Mouse (Mus musculus) thymus, postnatal 14 days (tissue): Measurements from ENCODE around the gene Fcgr4.
A peak's percentile ranks its signal among the peaks of the same experiment; 100 is the strongest.
"Not testable (repeated sequence)": the region's sequence is repeated elsewhere in the genome, so short reads cannot be mapped to it uniquely, and the experiment has no call there.

Source experiments
- DNase-seq: peaks from one replicate; pipeline ENCODE4 v3.0.0; 2021

The Fcgr4 gene

DNA sequence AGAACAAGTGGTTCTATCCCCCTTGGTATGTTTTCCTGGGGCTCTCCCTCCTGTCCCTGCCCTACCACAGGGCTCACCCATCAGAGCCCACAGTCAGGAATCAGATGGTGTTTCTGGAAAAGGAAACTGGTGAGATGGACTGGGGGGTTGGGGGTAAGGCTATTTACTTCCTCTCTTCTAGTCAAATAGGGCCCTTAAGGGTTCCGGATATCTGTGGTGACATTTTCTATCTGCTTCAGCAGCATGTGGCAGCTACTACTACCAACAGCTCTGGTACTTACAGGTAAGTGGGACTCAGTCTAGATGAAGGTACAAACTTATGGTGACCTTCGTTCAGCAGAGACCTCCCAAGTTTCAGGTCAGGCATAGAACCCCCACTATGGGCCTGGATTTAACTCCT, at the start of gene Fcgr4:
TSS of gene Fcgr4 (plus strand) at position 184 of the 400 bp plus-strand sequence.
- DNase-seq, result no peak

DNA sequence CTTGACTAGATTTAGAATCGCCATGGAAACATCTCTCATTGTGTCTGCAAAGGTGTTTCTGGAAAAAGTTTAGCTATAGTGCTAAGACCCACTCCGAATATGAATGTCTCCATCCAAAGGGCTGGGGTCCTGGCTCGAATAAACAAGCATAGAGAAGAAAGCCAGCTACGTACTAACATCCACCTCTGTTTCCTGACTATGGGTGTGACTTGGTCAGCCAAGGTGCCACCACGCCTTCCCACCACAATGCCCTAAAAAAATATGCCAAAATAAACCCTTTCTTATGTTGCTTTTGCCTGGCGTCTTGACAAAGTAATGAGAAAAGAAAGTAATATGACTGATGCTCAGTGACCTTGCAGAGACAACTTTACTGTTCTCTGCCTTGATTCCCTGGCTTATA, 46.2 kb upstream of the Fcgr4 start:
- DNase-seq, result no peak

DNA sequence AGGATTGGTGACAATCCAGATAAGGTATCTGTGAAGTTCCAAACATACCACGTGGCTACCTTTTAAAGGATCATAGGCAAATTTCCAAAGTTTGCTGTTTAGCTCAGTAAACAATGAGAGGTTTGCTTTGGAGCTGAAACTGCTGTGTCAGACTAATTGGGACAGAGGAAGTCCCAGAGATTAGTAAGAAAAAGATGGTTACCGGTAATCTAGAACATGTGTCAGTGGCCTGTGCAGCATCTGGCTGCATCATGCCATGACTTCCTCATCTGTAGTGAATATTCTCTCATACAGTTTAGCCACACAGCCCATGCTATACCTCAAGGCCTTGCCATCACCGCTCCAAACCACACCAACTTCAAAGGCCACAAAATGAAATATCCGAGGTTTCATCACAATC, 45.8 kb upstream of the Fcgr4 start:
- DNase-seq, result no peak

DNA sequence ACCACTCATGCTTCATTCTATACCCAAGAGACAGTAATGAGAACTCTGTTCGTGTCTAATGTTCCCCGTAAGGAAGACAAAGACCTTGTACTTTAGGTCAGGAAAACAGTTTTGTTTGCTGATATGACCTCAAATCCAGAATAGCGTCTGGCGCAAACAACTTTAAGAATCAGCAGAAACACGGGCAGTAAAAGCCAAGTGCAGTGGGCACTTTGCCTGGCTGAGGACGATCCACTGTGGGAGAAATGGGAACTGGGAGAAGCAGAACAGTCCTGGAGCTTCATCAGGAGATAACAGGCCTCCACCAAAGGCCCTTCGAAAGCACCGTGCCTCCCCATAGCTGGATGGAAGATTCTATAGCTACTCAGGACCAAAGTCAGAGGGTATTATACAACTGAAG, 44.5 kb upstream of the Fcgr4 start:
- DNase-seq, result no peak

DNA sequence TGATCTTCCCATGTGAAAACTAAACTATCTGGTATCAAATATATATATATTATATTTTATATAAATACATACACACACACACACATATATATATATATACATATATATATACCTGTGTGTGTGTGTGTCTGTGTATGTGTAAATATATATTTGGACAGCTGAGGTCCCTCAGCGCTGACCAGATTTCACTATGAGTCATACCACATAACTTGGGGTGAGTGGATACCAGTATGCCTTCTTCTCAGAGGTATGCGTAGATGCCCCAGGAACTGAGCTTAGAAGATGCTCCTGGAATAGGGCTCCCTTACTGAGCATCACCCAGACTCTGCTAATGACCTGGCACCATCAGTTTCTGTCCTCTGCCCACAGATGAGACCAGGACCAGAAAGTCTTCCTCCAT, 44.0 kb upstream of the Fcgr4 start:
- no peak for DNase-seq

DNA sequence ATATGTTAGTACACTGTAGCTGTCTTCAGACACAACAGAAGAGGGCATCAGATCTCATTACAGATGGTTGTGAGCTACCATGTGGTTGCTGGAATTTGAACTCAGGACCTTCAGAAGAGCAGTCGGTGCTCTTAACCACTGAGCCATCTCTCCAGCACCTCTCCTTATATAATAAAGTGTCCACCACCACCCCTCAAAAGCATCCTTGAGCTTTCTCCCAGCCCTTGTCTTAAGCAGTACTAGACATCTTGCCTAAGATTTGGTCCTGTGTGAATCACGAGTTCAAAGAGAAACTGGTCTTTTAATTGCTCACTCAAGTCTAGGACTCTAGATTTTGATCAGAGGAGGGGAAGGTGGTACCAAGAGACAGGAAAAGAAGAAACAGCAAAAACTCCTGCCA, 43.4 kb upstream of the Fcgr4 start:
- DNase-seq, result not testable (repeated sequence)

- DNase-seq, result no peak
These were observed 43.0 kb upstream of the Fcgr4 start for GRCm38 (mm10) chr1:170975751-170976161.

DNA sequence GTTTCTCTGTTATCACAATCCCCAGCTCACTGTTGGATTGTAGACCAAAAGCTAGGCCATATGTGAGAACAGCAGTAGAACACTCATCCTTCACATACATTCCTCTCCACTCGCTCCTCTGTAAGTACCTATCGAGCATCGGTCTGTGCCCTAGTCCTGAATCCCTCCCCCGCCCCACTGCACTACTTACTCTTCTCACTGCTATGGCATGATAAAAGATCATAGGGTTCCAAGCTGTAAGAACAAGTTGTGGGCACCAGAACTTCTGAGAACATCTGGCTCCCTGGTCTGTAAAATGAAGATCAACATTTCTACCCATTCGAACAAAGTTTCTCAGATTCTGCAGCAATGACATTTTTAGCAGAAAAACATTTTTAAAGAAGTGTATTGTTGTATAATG, 42.3 kb upstream of the Fcgr4 start, which contains the start of gene Fcgr2b:
TSS of gene Fcgr2b (minus strand) at position 101 of the 400 bp plus-strand sequence.
- DNase-seq, result no peak

- DNase-seq, result no peak
These were observed 40.1 kb upstream of the Fcgr4 start for GRCm38 (mm10) chr1:170978601-170979000.

DNA sequence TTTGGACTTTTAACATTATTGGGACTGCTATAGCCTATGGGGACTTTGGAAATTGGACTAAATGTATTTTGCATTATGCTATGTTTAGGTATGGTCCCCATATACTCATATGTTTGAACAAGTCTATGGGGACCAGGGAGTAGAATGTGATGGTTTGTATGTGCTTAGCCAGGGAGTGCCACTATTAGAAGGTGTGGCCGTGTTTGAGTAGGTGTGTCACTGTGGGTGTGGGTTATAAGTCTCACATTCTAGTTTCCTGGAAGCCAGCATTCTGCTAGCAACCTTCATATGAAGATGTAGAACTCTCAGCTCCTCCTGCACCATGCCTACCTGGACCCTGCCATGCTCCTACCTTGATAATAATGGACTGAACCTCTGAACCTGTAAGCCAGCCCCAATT, 37.0 kb upstream of the Fcgr4 start:
- not testable (repeated sequence) for DNase-seq

GRCm38 (mm10) chr1:170982301-170982700, 36.4 kb upstream of the Fcgr4 start:
- DNase-seq, result no peak

DNA sequence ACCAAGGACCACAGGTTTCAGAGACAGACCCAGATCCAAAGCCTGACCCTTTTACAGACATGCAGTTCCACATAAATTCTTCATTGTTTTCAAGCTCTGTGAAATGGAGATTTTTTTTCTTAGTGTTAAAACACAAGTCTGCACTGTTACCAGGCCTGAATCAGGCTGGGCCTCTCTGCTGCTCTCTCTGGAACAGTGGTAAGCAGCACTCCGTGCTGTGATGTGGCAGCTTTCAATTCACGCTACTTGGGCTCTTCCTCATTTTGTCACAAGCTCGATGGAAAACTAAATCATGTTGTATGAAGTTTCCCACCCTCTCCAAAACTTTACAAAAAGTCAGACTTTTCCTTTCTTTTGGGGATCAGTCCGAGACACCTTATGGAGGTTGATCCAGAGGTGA, 35.7 kb upstream of the Fcgr4 start:
- no peak for DNase-seq

DNA sequence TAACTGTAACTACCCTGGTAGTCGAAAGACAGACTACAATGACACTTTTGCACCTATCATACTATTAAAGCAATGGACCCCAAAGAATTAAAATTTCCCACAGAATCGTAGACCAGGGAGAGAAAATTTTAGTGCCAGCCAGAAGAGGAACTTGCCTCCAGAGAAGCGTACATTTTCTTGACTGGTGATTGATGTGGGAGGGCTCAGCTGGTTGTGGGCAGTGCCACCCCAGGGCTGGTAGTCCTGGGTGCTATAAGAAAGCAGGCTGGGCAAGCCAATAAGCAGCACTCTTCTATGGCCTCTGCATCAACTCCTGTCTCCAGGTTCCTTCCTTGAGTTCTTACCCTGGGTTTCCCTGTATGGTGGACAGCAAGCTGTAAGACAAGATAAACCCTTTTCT, 33.6 kb upstream of the Fcgr4 start:
- no peak for DNase-seq

DNA sequence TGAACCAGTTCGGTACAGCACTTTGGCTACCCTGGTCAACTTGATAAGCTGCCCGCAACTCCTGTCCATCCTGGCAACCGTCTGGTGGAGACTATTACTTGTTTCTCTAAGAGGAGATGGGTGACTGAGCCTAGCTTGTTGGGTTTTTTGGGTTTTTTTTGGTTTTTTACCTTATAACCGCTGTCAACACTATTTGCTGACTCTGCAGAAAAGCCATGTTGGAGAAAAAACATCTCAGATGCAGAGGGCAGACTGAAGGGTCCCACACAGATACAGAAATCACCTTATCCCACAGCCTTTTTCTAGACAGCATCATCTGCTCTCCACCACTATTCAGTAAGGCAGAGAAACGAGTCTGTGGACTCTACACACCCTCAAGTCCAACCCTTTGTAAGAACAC, 32.9 kb upstream of the Fcgr4 start:
- DNase-seq, result no peak

DNA sequence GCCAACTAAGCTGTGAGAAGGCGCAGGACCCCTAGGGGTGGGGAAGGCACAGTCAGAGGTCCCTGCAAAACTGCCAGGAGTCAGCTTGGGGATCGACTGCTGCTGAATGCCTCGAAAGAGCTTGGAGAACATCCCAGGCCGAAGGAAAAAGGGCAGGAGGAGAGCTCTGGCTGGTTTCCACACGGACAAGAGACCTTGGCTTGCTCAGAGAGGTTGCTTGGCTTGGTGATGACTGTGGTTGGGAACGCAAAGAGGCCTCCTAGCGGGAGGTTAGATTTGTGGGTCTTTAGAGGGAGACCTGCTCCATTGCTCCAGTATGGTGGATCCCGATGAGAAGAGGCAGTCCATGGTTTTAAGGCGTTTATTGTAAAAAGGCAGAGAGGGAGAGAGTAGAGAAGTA, 29.1 kb upstream of the Fcgr4 start:
- DNase-seq, result no peak

GRCm38 (mm10) chr1:170992550-170992949, 26.2 kb upstream of the Fcgr4 start:
- peak; percentile 26 for DNase-seq

- no peak for DNase-seq
These were observed 22.7 kb upstream of the Fcgr4 start for GRCm38 (mm10) chr1:170996034-170996433.

GRCm38 (mm10) chr1:170996753-170997152, 22.0 kb upstream of the Fcgr4 start:
- DNase-seq, result peak; percentile 51

DNA sequence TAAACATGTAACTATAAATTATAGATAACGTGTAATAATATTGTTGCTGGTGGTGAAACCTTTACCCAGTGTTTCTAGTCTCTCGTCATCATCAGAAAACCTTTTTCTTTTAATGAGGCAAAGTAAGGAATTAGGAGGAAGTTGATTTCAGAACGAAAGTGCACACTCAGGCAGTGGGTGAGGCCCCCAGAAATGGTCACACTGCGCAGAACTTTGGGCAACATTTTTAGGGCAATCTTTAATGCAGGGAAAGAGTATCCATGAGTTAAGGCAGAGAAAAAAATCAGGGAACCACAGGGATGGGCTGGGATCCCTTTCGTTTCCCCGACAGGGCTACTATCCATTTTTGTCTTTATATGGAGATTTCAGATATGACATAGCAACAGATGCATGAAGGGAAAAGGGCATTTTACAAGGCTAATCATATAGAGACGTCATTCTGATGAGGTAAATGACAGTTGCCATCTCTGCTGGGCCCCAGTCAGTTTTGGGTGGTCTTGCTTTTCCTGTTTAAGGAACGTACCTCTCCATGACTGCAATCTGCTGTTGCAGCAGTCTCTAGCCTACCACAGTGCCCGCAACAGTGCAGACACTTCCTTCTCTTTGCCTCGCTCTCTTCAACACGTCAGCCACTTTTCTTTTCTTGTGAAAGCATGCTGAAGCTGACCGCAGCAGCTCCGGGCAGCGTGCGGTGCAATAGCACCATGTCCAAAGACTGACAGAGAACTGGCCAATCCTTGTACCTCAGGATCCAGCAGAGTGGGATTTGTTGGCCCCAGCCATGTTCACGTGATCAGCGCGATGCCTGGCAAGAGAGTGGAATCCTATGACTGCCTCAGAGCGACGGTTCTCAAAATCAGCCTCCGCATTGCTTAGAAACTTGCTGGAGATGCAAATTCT, 20.7 kb upstream of the Fcgr4 start:
- peak; percentile 25 for DNase-seq

DNA sequence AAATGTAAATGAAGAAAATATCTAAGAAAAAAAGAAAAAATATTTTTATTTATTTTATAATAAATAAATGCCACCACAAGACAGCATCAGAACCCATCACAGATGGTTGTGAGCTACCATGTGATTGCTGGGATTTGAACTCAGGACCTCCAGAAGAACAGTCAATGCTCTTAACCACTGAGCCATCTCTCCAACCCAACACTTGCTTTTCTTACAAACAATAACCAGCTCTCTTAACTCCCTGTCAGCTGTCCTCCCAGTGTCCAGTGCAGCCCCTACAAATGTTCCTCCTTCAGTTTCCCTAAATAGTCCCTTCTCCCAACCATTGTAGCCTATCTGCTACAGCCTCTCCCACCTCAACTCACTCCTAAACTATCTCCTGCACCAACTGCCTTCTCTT, 18.9 kb upstream of the Fcgr4 start:
- DNase-seq, result no peak

DNA sequence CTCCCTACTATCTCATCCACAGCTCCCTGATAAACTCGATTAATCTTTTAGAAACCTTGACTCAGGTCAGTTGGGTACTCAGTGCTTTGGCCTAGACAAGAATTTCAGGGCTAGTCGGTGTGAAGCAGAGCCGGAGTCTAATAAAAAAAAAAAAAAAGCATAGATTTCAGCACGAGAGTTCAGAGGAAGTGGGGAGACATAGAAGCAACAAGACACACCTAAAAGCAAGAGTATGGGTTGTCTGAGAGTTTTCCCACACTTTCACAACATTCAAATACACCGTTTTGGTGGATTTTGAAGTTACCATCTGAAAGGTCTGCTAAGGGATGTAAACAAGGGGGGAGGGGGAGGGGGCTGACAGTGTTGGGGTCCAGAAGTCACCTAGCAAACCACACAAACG, 13.6 kb upstream of the Fcgr4 start:
- no peak for DNase-seq

DNA sequence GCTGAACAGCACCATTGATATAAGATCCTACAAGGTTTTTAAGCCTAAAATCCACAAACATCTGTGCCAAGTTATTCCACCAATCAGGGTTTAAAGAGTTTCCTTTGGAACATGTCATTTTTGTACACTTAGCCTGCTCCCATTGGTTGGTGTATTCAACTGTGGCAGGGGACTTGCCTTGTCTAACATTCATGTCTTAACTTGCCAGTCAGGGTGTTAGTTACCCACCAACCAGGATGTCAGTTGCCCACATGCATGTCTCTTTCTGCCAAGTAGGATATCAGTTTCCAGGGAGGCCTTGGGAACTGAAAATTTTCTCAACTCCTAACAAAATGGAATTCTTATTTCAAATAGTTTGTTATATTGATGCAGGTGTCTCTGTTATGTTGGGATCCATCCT, 13.1 kb upstream of the Fcgr4 start:
- no peak for DNase-seq

- no peak for DNase-seq
These were observed 12.4 kb upstream of the Fcgr4 start for GRCm38 (mm10) chr1:171006335-171006734.

GRCm38 (mm10) chr1:171006905-171007304, 11.8 kb upstream of the Fcgr4 start:
- DNase-seq, result peak; percentile 30

GRCm38 (mm10) chr1:171011733-171012132, 7.0 kb upstream of the Fcgr4 start:
- DNase-seq, result no peak
